Mouse (Mus musculus) heart, embryonic 11.5 days (tissue): Measurements from ENCODE around the gene Thumpd2. TPM values are rescaled to one million over a fixed set of nuclear protein-coding genes. Genes with fewer than 3 reads are reported as not detected.

Experiments
- ATAC-seq: fragments of 200-750 bp; cut with Nextera tagmentation; replicated peaks from 2 replicates; pipeline ENCODE4 v1.8.0; 2017; ENCODE audit warnings: moderate library complexity; ENCODE audit not compliant: insufficient number of reproducible peaks, low FRiP score, low TSS enrichment
- H3K27ac ChIP-seq: fragments of 300-500 bp; sonication (generic); 2 replicates; pipeline ENCODE4 v1.5.1; 2014; ENCODE audit warnings: mild to moderate bottlenecking, low read depth, low read length
- H3K27me3 ChIP-seq: fragments of 300-500 bp; sonication (generic); 2 replicates; pipeline ENCODE4 v1.6.1; 2014; ENCODE audit warnings: mild to moderate bottlenecking, low read length, mixed read lengths; ENCODE audit not compliant: control insufficient read depth, insufficient read depth
- H3K36me3 ChIP-seq: fragments of 300-500 bp; sonication (generic); 2 replicates; pipeline ENCODE4 v1.6.1; 2014; ENCODE audit warnings: mild to moderate bottlenecking, low read length, moderate library complexity, mixed read lengths; ENCODE audit not compliant: control insufficient read depth, insufficient read depth
- H3K4me1 ChIP-seq: fragments of 300-500 bp; sonication (generic); 2 replicates; pipeline ENCODE4 v1.6.1; 2014; ENCODE audit warnings: low read length; ENCODE audit not compliant: control insufficient read depth, insufficient read depth
- H3K4me2 ChIP-seq: fragments of 300-500 bp; sonication (generic); 2 replicates; pipeline ENCODE4 v1.6.1; 2014; ENCODE audit warnings: mild to moderate bottlenecking, moderate library complexity
- H3K4me3 ChIP-seq: fragments of 300-500 bp; sonication (generic); 2 replicates; pipeline ENCODE4 v1.5.1; 2014; ENCODE audit warnings: low read depth, low read length
- H3K9ac ChIP-seq: fragments of 300-500 bp; sonication (generic); 2 replicates; pipeline ENCODE4 v1.6.1; 2014; ENCODE audit warnings: mild to moderate bottlenecking, low read depth, low read length, moderate library complexity
- H3K9me3 ChIP-seq: fragments of 300-500 bp; sonication (generic); replicated peaks from 2 replicates; pipeline ENCODE4 v1.6.1; 2016; ENCODE audit warnings: low read length; ENCODE audit not compliant: control insufficient read depth
- WGBS: fragments of 180-500 bp; shearing (Covaris S2); extraction: QIAGEN DNeasy Blood & Tissue Kit; methylation state at CpG from one replicate; pipeline ENCODE4 v1.1.7; 2014; ENCODE audit not compliant: insufficient replicate concordance; 5-methylcytosine and 5-hydroxymethylcytosine counted together
- polyA plus RNA-seq: library from polyadenylated mRNA; unstranded; fragments of >200 nt; fragmentation: Nextera tagmentation; extraction: Ambion mirVana; gene quantifications from 2 replicates; pipeline ENCODE4 v1.2.1, GENCODE M21; 2014

Thumpd2 gene
- polyA plus RNA-seq, 1 experiment from 2014 or later = 11.0 TPM

GRCm38 (mm10) chr17:81001647-81002046 is 63.2 kb downstream of the Thumpd2 start:
- Histone ChIP-seq H3K27me3 (no peaks in the 10 kb centered on the region), H3K27ac (no peak overlapping the region), H3K9ac (no peak overlapping the region), H3K4me1 (peaks cover 9% of the 10 kb centered on the region), H3K36me3 (no peaks in the 10 kb centered on the region), H3K4me3 (no peak overlapping the region), H3K4me2 (no peak overlapping the region), H3K9me3 (no peaks in the 10 kb centered on the region)
- no peak for ATAC-seq
- WGBS = 87% methylated on average over 4 of the region's 4 CpGs

GRCm38 (mm10) chr17:81001010-81001409 is 63.9 kb downstream of the Thumpd2 start:
- no peaks in the 10 kb centered on the region for H3K36me3 ChIP-seq
- ATAC-seq = no peak

GRCm38 (mm10) chr17:80998958-80999357 is 65.9 kb downstream of the Thumpd2 start:
- no peaks in the 10 kb centered on the region for H3K9me3 ChIP-seq
- H3K4me2 ChIP-seq = no peak overlapping the region
- no peak overlapping the region for H3K27ac ChIP-seq
- H3K9ac ChIP-seq = no peak overlapping the region
- H3K36me3 ChIP-seq = no peaks in the 10 kb centered on the region
- 60% methylated on average over 6 of the region's 6 CpGs for WGBS
- no peak for ATAC-seq
- no peak overlapping the region for H3K4me3 ChIP-seq
- no peaks in the 10 kb centered on the region for H3K27me3 ChIP-seq
- no peaks in the 10 kb centered on the region for H3K4me1 ChIP-seq

More at GRCm38 (mm10) chr17:81001010-81001409, 63.9 kb downstream of the Thumpd2 start:
- WGBS = 77% methylated on average over 12 of the region's 12 CpGs
- H3K4me2 ChIP-seq = no peak overlapping the region
- H3K4me3 ChIP-seq = no peak overlapping the region
- no peak overlapping the region for H3K9ac ChIP-seq
- peaks cover 9% of the 10 kb centered on the region for H3K4me1 ChIP-seq
- H3K27ac ChIP-seq = no peak overlapping the region
- no peaks in the 10 kb centered on the region for H3K27me3 ChIP-seq
- no peaks in the 10 kb centered on the region for H3K9me3 ChIP-seq

GRCm38 (mm10) chr17:80997226-80997625 is 67.7 kb downstream of the Thumpd2 start:
- no peak for ATAC-seq
- Histone ChIP-seq H3K9ac (no peak overlapping the region), H3K27me3 (no peaks in the 10 kb centered on the region), H3K4me3 (no peak overlapping the region), H3K4me1 (no peaks in the 10 kb centered on the region), H3K27ac (no peak overlapping the region), H3K36me3 (no peaks in the 10 kb centered on the region), H3K4me2 (no peak overlapping the region), H3K9me3 (no peaks in the 10 kb centered on the region)
- 55% methylated on average over 2 of the region's 2 CpGs for WGBS

GRCm38 (mm10) chr17:80991535-80992127 is 73.3 kb downstream of the Thumpd2 start:
- no peak overlapping the region for H3K27ac ChIP-seq
- WGBS = 45% methylated on average over 8 of the region's 8 CpGs
- ATAC-seq = 0 out of 2 replicates have a peak, but pooled peaks have one; percentile 10

GRCm38 (mm10) chr17:80982976-80983375 is 81.9 kb downstream of the Thumpd2 start:
- Histone ChIP-seq H3K9me3 (no peaks in the 10 kb centered on the region), H3K4me1 (peaks cover 5% of the 10 kb centered on the region; the same call in 1 of the 2 replicates), H3K4me3 (no peak overlapping the region), H3K4me2 (no peak overlapping the region), H3K9ac (no peak overlapping the region), H3K27me3 (no peaks in the 10 kb centered on the region), H3K36me3 (no peaks in the 10 kb centered on the region), H3K27ac (no peak overlapping the region)
- 74% methylated on average over 10 of the region's 10 CpGs for WGBS
- no peak for ATAC-seq

More at GRCm38 (mm10) chr17:80991535-80992127, 73.3 kb downstream of the Thumpd2 start:
- Histone ChIP-seq H3K4me2 (no peak overlapping the region), H3K36me3 (no peaks in the 10 kb centered on the region), H3K4me1 (peaks cover 6% of the 10 kb centered on the region), H3K27me3 (no peaks in the 10 kb centered on the region), H3K9ac (no peak overlapping the region), H3K4me3 (no peak overlapping the region), H3K9me3 (no peaks in the 10 kb centered on the region)

GRCm38 (mm10) chr17:80982412-80982787 is 82.5 kb downstream of the Thumpd2 start:
- no peaks in the 10 kb centered on the region for H3K36me3 ChIP-seq
- no peak overlapping the region for H3K9ac ChIP-seq
- H3K9me3 ChIP-seq = no peaks in the 10 kb centered on the region
- no peak overlapping the region for H3K4me3 ChIP-seq
- 18% methylated on average over 8 of the region's 8 CpGs for WGBS
- H3K27ac ChIP-seq = no peak overlapping the region
- ATAC-seq = peak; percentile 22; the same call in 1 of the 2 replicates
- H3K4me2 ChIP-seq = no peak overlapping the region
- H3K27me3 ChIP-seq = no peaks in the 10 kb centered on the region
- peaks cover 5% of the 10 kb centered on the region; the same call in 1 of the 2 replicates for H3K4me1 ChIP-seq

GRCm38 (mm10) chr17:80981721-80982411 is 83.0 kb downstream of the Thumpd2 start:
- H3K4me2 ChIP-seq = no peak overlapping the region
- H3K27ac ChIP-seq = no peak overlapping the region
- H3K4me1 ChIP-seq = peaks cover 5% of the 10 kb centered on the region; the same call in 1 of the 2 replicates
- WGBS = 71% methylated on average over 12 of the region's 12 CpGs
- H3K4me3 ChIP-seq = no peak overlapping the region
- H3K27me3 ChIP-seq = no peaks in the 10 kb centered on the region
- no peaks in the 10 kb centered on the region for H3K36me3 ChIP-seq
- no peak overlapping the region for H3K9ac ChIP-seq
- no peaks in the 10 kb centered on the region for H3K9me3 ChIP-seq
- ATAC-seq = no peak
